Mouse (Mus musculus): ENCODE results near the gene Atp2a3. TPM values are rescaled to one million over a fixed set of nuclear protein-coding genes. Genes with fewer than 3 reads are reported as not detected.

Gene Atp2a3
- polyA plus RNA-seq, 1 experiment from 2014 or later, result 18.9 TPM

- Histone ChIP-seq H3K9me3 (no peaks in the 10 kb centered on the region), H3K4me1 (peaks cover 24% of the 10 kb centered on the region), H3K4me3 (replicated peaks) (no peak overlapping the region), H3K27me3 (replicated peaks) (no peaks in the 10 kb centered on the region), H3K27ac (no peak overlapping the region), H3K4me2 (no peak overlapping the region), H3K9ac (no peak overlapping the region), H3K36me3 (no peaks in the 10 kb centered on the region)
- no peak for ATAC-seq (ENCODE audit: insufficient read depth, low FRiP score, low read depth)
- 82% methylated on average over 9 of the region's 9 CpGs for WGBS
Observed at GRCm38 (mm10) chr11:72990688-72991087, 29.7 kb downstream of the Atp2a3 start.

GRCm38 (mm10) chr11:72991961-72992360, 31.0 kb downstream of the Atp2a3 start:
- Histone ChIP-seq H3K9me3 (no peaks in the 10 kb centered on the region), H3K27me3 (replicated peaks) (no peaks in the 10 kb centered on the region), H3K27ac (peak overlapping the region; percentile 71), H3K4me3 (replicated peaks) (no peak overlapping the region), H3K4me1 (peaks cover 20% of the 10 kb centered on the region), H3K9ac (no peak overlapping the region), H3K4me2 (no peak overlapping the region), H3K36me3 (no peaks in the 10 kb centered on the region)
- ATAC-seq (ENCODE audit: insufficient read depth, low FRiP score, low read depth), result peak; percentile 77
- WGBS, result 33% methylated on average over 9 of the region's 9 CpGs

GRCm38 (mm10) chr11:72996346-72996745, 35.4 kb downstream of the Atp2a3 start:
- H3K27ac ChIP-seq, result no peak overlapping the region
- peaks cover 28% of the 10 kb centered on the region for H3K4me1 ChIP-seq
- H3K36me3 ChIP-seq, result no peaks in the 10 kb centered on the region
- H3K4me2 ChIP-seq, result no peak overlapping the region
- no peaks in the 10 kb centered on the region for H3K9me3 ChIP-seq
- ATAC-seq (ENCODE audit: insufficient read depth, low FRiP score, low read depth), result no peak
- no peak overlapping the region for H3K9ac ChIP-seq
- 79% methylated on average over 6 of the region's 6 CpGs for WGBS
- H3K4me3 ChIP-seq (replicated peaks), result no peak overlapping the region
- H3K27me3 ChIP-seq (replicated peaks), result no peaks in the 10 kb centered on the region

GRCm38 (mm10) chr11:72996781-72997180, 35.8 kb downstream of the Atp2a3 start:
- no peaks in the 10 kb centered on the region for H3K36me3 ChIP-seq
- no peaks in the 10 kb centered on the region for H3K27me3 ChIP-seq (replicated peaks)
- no peak for ATAC-seq (ENCODE audit: insufficient read depth, low FRiP score, low read depth)
- H3K9ac ChIP-seq, result no peak overlapping the region
- H3K4me2 ChIP-seq, result no peak overlapping the region
- no peak overlapping the region for H3K27ac ChIP-seq
- peaks cover 26% of the 10 kb centered on the region for H3K4me1 ChIP-seq
- 91% methylated on average over 2 of the region's 2 CpGs for WGBS
- no peak overlapping the region for H3K4me3 ChIP-seq (replicated peaks)
- no peaks in the 10 kb centered on the region for H3K9me3 ChIP-seq

GRCm38 (mm10) chr11:72997529-72998326, 36.8 kb downstream of the Atp2a3 start:
- H3K9me3 ChIP-seq, result no peaks in the 10 kb centered on the region
- no peak overlapping the region for H3K4me3 ChIP-seq (replicated peaks)
- H3K27me3 ChIP-seq (replicated peaks), result no peaks in the 10 kb centered on the region
- peaks cover 18% of the 10 kb centered on the region for H3K4me1 ChIP-seq
- H3K4me2 ChIP-seq, result no peak overlapping the region
- H3K36me3 ChIP-seq, result no peaks in the 10 kb centered on the region
- no peak overlapping the region for H3K27ac ChIP-seq
- whole genome bisulfite sequencing, result 62% methylated on average over 13 of the region's 13 CpGs
- no peak for ATAC-seq (ENCODE audit: insufficient read depth, low FRiP score, low read depth)
- no peak overlapping the region for H3K9ac ChIP-seq

GRCm38 (mm10) chr11:72998771-72999170, 37.8 kb downstream of the Atp2a3 start, which contains the start of gene P2rx1:
Gene P2rx1, plus strand, starts transcription at chr11:72999103.
- peak; percentile 47; the same call in 1 of the 2 replicates for ATAC-seq (ENCODE audit: insufficient read depth, low FRiP score, low read depth)

GRCm38 (mm10) chr11:73001029-73001428, 40.1 kb downstream of the Atp2a3 start:
- Histone ChIP-seq H3K9me3 (no peaks in the 10 kb centered on the region), H3K27ac (no peak overlapping the region), H3K36me3 (no peaks in the 10 kb centered on the region), H3K4me2 (no peak overlapping the region), H3K27me3 (replicated peaks) (no peaks in the 10 kb centered on the region), H3K4me1 (peaks cover 17% of the 10 kb centered on the region), H3K4me3 (replicated peaks) (no peak overlapping the region), H3K9ac (no peak overlapping the region)
- 7% methylated on average over 6 of the region's 6 CpGs for WGBS
- peak; percentile 24; the same call in 1 of the 2 replicates for ATAC-seq (ENCODE audit: insufficient read depth, low FRiP score, low read depth)

More at GRCm38 (mm10) chr11:72998771-72999170, 37.8 kb downstream of the Atp2a3 start, which contains the start of gene P2rx1:
- Histone ChIP-seq H3K27me3 (replicated peaks) (no peaks in the 10 kb centered on the region), H3K9ac (no peak within 1 kb of the TSS), H3K27ac (no peak within 1 kb of the TSS), H3K4me2 (no peak within 1 kb of the TSS), H3K4me3 (replicated peaks) (no peak within 1 kb of the TSS), H3K9me3 (no peaks in the 10 kb centered on the region), H3K36me3 (no peaks in the 10 kb centered on the region), H3K4me1 (peaks cover 17% of the 10 kb centered on the region)
- 28% methylated on average over 8 of the region's 8 CpGs for WGBS

- ATAC-seq (ENCODE audit: insufficient read depth, low FRiP score, low read depth), result peak; percentile 64; the same call in 1 of the 2 replicates
- H3K4me2 ChIP-seq, result no peak overlapping the region
- 1% methylated on average over 2 of the region's 2 CpGs for WGBS
- H3K27me3 ChIP-seq (replicated peaks), result no peaks in the 10 kb centered on the region
- H3K27ac ChIP-seq, result no peak overlapping the region
- no peak overlapping the region for H3K9ac ChIP-seq
- peaks cover 5% of the 10 kb centered on the region; the same call in 1 of the 2 replicates for H3K4me1 ChIP-seq
- no peaks in the 10 kb centered on the region for H3K9me3 ChIP-seq
- H3K36me3 ChIP-seq, result no peaks in the 10 kb centered on the region
- H3K4me3 ChIP-seq (replicated peaks), result no peak overlapping the region
Observed at GRCm38 (mm10) chr11:73006377-73006776, 45.4 kb downstream of the Atp2a3 start.

GRCm38 (mm10) chr11:73007113-73007512, 46.1 kb downstream of the Atp2a3 start:
- no peak overlapping the region for H3K9ac ChIP-seq
- no peak overlapping the region for H3K4me3 ChIP-seq (replicated peaks)
- H3K36me3 ChIP-seq, result no peaks in the 10 kb centered on the region
- H3K27ac ChIP-seq, result no peak overlapping the region
- WGBS, result 56% methylated on average over 3 of the region's 3 CpGs
- no peak for ATAC-seq (ENCODE audit: insufficient read depth, low FRiP score, low read depth)
- no peaks in the 10 kb centered on the region for H3K27me3 ChIP-seq (replicated peaks)
- H3K4me2 ChIP-seq, result no peak overlapping the region
- H3K4me1 ChIP-seq, result peaks cover 5% of the 10 kb centered on the region; the same call in 1 of the 2 replicates
- H3K9me3 ChIP-seq, result no peaks in the 10 kb centered on the region

GRCm38 (mm10) chr11:73007698-73008481, 46.9 kb downstream of the Atp2a3 start:
- H3K4me1 ChIP-seq, result peaks cover 5% of the 10 kb centered on the region; the same call in 1 of the 2 replicates
- no peak overlapping the region for H3K27ac ChIP-seq
- H3K36me3 ChIP-seq, result no peaks in the 10 kb centered on the region
- no peak overlapping the region for H3K4me2 ChIP-seq
- 58% methylated on average over 11 of the region's 11 CpGs for WGBS
- ATAC-seq (ENCODE audit: insufficient read depth, low FRiP score, low read depth), result no peak
- no peaks in the 10 kb centered on the region for H3K27me3 ChIP-seq (replicated peaks)
- H3K9ac ChIP-seq, result no peak overlapping the region
- H3K9me3 ChIP-seq, result no peaks in the 10 kb centered on the region
- H3K4me3 ChIP-seq (replicated peaks), result no peak overlapping the region

GRCm38 (mm10) chr11:73008826-73009225, 47.9 kb downstream of the Atp2a3 start:
- no peak overlapping the region for H3K4me2 ChIP-seq
- H3K36me3 ChIP-seq, result no peaks in the 10 kb centered on the region
- no peak overlapping the region for H3K9ac ChIP-seq
- H3K27ac ChIP-seq, result 0 out of 2 replicates have a peak overlapping the region, but pooled peaks have one; percentile 18
- H3K27me3 ChIP-seq (replicated peaks), result no peaks in the 10 kb centered on the region
- ATAC-seq (ENCODE audit: insufficient read depth, low FRiP score, low read depth), result no peak
- H3K9me3 ChIP-seq, result no peaks in the 10 kb centered on the region
- no peak overlapping the region for H3K4me3 ChIP-seq (replicated peaks)
- peaks cover 5% of the 10 kb centered on the region; the same call in 1 of the 2 replicates for H3K4me1 ChIP-seq
- 55% methylated on average over 2 of the region's 2 CpGs for WGBS
